Mouse (Mus musculus): Measurements from ENCODE around the gene Itga9.

GRCm38 (mm10) chr9:118750828-118751227 lies 144.3 kb downstream of the Itga9 start:
- no peak for TF ChIP-seq CTCF (IDR thresholded peaks at IDR 0.05; ENCODE audit: control insufficient read depth, insufficient read depth, insufficient read length)
- TF ChIP-seq USF1 (IDR thresholded peaks at IDR 0.05; ENCODE audit: low read depth) = no peak
